Mouse (Mus musculus): ENCODE measurements around the gene Ift46. TPM values are rescaled to one million over a fixed set of nuclear protein-coding genes. Genes with fewer than 3 reads are reported as not detected.

The Ift46 gene
- 71.7 and 97.0 TPM in 2 replicates for total RNA-seq (2021)
- long read RNA-seq, full-length matches to known transcripts = 11 of 15 reads
- long read RNA-seq, partial matches to known transcripts = 1 of 15 reads
- long read RNA-seq, other reads (novel, unspliced or antisense) = 3 of 15 reads

DNA sequence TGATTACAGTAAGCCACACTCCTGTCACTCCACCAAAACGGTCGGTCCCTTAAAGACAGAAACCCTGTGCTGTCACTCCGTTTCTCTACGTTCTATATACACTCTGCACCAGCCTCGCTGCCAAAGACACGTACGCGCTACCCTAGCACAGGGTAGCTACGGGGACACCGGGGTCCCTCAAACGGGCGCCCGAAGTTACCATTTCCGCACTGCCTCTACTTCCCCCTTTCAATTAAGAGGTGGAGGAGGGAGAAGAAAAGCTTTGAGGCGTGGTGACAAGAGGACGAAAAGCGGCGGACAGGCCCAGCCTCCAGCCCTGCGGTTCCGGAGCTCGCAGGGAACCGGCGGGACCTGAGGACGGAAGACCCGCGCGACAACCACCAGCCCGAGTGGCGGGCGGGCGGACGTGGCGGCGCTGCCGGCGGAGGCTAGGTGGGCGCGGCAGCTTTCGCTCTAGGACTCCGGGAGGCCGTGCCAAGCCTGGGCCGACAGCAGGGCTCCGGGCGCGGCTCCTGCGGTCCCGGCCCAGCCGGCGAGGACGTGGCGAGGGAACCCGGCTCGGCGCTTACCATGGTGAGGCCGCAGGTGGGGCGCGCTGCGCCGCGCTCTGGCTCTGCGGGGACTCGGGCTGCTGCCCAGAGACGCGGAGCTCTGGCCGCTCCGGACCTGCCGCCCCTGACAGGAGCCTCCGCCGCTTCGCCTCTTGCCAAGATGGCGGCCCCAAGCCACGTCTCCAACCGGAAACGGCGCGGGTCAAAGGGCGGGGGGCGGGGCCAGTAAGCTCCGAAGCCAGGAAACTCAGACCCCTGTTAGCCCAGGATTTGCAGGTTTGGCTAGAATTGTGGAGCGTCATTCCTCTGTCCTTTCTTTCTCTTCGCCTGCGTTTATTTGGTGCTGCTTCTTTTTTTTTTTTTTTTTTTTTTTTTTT is at the start of gene Ift46, which contains the start of gene Arcn1:
Ift46 (plus strand) TSS at position 808 of the 928 bp plus-strand sequence.
Arcn1 (minus strand) TSS at position 745 of the 928 bp plus-strand sequence.
- DNase-seq = peak; percentile 82

DNA sequence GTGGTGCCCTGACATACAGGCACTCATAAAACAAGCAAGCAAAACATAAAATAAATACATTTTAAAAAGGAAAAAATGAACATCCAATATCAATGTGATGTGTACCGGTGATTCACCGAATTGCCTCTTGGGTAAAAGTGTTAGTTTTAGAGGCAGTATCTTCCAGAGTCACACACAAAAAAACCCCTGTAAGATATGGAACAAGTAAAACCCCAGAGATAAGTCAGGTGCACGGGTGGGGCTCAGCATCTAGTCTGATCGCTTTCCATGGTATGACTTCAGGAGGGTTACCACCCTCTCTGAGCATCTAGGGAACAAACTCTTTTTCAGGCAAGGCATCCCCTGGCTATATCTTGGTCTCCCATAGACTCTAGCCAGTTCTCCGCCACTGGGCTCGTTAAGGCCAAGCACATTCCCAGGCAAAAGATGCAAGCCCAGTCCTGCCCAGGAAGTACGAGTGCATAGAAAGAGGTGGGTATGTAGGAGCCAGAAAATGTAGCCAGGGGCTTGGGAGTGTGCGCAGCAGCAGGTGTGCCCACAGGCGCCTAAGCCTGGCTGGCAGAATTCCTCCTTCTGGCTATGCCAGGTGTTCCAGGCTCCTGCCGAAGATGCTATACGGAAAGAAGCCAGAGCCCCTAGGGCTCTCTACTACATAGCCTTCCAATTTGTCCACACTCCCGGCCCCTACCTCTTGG is 48.6 kb upstream of the Ift46 start:
- no peak for DNase-seq

DNA sequence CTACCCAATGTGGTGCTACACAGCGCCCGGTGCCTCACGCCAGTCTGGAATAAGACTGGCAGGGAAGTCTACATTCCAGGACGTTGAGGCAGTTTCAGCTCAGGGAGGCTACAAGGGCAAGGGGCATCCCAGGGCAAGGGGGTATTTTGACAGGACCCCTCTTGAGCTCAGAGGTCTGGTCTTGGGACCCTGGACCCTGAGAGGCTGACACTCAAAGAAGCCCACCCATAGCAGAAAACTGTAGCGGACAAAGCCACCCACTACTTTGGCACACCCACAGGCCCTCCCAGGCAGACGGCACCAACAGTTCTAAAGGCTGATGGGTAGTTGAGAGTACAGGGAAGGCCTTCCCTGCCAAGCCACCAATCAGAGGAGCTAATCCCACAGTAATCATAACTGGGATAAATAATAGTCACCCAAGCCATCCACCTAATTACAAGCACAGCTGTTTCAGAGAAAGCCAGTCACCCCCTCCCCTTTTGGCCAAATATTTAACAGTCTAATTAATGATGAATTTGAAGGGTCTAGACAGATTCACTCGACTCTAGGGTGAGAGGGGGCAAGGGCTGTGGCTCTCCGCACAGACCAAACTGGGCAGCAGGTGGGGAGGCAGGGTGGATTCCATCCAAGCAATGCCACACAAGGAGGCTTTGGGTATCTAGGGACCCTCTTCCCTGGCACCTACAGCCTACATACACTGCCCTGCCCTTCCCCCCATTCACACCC is 47.9 kb upstream of the Ift46 start:
- DNase-seq = no peak

DNA sequence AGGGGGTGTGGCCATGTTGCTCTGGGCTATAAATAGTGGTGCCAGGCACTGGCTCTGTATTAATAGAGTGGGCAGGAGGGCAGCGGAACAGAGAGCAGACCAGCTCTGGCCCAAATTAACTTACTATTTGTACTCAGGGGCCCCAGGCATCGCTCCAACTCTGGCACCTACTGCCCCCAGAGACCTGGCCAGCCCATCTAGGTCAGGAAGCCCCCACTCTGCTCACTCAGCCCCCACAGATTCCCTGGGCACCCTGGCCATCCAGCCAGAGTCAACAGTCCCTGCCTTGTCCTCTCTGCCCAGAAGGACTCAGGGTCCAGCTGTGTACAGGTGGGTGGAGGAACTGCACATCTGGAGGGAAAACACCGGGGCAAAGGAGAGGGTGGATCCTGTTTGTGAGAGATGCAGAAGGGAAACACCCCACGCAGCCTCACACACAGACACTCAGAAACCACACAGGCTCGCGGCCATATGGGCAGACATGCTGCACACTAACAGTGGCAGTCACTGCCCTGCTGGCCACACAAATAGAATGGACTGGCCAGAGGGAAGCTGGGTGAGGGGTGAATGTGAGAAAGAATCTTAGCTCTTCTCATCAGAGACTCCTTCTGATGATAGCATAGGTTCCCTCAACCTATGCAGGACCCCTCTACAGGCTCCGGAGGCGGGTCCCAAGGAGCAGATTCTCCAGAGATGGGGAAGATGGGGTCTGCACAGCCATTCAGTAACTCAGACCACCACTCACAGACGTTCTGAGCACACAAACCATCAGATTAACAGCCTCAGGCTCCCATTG is 47.2 kb upstream of the Ift46 start:
- DNase-seq = no peak

DNA sequence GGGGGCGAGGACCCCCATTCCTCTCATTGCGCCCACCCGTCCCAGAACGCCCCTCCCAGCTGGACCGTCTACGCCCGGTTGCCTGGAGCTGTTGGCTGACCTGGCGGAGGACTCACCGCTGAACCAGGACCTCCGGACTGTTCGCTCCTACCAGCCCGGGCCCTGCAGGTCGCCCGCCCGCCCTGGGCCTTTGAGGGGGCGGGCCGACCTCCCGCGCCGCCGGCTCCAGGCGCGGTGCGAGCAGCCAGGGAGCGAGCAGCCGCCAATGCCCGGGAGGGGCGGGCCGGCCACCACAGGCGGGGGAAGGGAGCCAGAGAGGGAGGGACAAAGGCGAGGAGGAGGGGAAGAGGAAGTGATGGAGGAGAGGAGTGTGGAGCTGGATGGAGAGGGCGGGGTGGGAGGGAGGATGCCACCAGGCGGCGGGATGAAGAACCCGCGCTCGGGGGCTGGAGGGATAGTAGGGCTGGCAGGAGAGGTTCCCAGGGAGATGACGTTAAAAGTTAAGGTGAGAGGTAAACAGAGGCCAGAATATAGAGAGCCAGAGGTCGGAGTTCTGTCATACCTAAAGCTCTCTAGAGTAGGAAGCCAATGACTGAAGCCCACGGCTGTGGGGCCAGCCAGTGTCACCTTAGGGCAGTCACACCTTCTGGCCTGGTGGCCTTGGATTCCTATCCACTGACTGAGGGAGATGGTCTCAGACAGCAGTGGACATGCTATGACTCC is 46.4 kb upstream of the Ift46 start:
- peak; percentile 89 for DNase-seq

DNA sequence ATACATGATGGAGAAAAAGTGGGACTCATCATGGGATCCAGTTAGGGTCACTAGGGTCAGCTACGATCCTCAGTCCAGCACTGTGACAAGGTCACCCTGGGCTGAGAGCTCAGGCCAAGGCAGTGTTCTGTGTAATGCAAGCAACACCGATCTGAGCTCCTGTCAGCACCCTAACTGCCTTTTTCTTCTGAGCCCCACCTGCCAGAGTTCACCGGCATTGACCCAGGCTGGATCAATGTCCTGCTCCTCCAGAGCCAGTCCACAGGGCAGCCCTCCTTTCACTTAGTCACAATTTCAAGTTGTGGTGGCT is 45.9 kb upstream of the Ift46 start:
- DNase-seq = no peak

DNA sequence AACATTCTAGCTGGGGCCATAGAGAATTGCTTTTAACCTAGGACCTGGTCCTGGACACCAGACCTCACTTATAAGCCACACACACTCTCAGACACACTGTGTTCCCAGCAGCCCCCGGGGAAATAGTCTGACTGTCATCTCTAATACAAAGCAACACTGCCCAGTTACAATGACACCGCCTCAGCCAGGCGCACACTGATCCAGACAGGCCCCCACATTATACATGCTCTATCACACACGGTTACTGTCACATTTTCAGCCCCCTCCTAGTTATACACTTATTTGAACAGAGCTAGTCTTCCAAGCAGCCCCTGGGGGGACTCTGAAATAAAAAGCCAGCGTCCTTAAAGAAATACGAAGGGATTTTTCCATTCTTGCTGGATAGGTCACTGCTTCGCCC is 45.1 kb upstream of the Ift46 start:
- DNase-seq = no peak

GRCm38 (mm10) chr9:44723008-44723407 is 44.7 kb upstream of the Ift46 start:
- no peak for DNase-seq

GRCm38 (mm10) chr9:44723521-44724041 is 44.1 kb upstream of the Ift46 start:
- no peak for DNase-seq

DNA sequence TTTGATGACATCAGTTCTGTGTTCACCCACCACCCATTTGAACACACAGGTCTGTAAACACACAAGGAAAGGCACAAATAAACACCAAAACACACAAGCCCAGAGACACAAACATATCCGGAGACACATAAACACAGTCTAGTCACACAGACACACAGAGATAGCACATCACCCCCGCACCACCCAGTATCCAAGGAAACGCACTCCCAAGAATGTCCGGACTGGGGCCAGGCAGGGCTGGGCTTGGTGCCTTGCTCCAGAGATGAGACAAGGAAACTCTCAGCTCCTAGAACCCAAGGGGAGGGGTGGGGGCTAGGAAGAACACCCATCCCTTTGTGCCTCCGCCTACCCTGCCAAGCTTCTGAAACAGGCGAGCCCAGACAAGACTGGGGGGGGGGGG is 43.5 kb upstream of the Ift46 start:
- no peak for DNase-seq

GRCm38 (mm10) chr9:44724665-44725064 is 43.0 kb upstream of the Ift46 start:
- no peak for DNase-seq

GRCm38 (mm10) chr9:44726431-44727146 is 41.1 kb upstream of the Ift46 start:
- no peak for DNase-seq

GRCm38 (mm10) chr9:44727441-44727840 is 40.3 kb upstream of the Ift46 start:
- DNase-seq = no peak

DNA sequence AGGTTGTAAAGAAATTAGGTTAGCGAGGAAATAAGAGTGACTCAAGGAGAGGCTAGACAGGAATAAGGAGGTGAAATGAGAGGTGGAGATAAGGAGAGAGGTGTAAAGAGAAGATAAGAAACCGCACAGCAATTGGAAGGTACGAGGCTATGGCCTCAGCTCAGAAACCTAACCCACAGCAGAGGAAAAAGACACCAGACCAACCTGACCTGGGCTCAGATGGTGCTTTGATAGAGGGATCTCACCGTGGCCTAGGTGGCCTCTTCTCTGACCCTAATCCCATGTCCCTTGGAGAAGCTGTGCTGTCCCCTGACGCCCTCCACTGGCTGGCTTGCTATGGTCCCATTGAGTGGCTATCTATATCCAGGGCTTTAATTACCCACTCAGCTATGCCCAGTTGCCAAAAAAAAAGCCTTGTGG is 35.6 kb upstream of the Ift46 start:
- no peak for DNase-seq

- no peak for DNase-seq
These were observed 34.7 kb upstream of the Ift46 start for GRCm38 (mm10) chr9:44732921-44733530.

DNA sequence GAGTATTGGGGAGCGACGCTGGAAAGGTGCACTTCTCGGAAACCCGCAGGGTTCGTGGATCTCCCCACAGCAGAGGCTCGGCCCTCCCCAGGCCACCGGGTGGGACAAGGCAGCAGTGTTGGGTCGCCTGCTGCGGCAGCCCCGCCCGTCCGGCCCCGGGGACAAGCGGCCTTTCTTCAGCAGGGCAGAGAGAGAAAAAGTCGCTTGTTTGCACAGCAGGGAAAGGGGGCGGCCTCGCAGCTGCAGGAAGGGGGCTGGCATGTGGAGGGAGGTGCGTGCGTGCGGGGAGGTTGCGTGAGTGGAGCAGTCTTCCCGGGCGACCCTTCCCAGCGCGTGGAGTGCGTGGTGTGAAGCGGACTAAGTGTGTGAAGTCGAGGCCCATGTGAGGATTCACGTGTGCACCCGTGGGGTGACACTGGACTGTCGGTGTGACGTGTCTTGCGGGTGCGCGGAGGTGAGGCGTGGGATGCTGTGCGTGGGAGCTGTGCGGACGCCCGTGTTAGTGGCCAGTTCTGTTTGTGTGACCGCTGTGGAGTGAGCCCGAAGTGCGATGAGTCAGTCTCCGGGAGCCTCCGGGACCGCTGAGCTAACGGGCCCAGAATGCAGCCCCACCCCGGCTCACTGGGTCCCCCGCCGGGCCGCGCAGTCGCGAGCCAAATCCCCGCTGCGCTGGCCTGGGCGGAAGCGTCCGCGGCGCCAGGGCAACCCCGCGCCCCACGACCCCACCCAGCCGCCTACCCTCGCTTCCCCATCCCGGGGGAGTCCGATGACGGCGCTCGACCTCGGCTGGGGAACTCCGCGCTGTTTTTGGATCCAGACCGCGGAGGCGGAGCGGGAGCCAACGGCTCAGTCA is 33.8 kb upstream of the Ift46 start:
- DNase-seq = peak; percentile 77

DNA sequence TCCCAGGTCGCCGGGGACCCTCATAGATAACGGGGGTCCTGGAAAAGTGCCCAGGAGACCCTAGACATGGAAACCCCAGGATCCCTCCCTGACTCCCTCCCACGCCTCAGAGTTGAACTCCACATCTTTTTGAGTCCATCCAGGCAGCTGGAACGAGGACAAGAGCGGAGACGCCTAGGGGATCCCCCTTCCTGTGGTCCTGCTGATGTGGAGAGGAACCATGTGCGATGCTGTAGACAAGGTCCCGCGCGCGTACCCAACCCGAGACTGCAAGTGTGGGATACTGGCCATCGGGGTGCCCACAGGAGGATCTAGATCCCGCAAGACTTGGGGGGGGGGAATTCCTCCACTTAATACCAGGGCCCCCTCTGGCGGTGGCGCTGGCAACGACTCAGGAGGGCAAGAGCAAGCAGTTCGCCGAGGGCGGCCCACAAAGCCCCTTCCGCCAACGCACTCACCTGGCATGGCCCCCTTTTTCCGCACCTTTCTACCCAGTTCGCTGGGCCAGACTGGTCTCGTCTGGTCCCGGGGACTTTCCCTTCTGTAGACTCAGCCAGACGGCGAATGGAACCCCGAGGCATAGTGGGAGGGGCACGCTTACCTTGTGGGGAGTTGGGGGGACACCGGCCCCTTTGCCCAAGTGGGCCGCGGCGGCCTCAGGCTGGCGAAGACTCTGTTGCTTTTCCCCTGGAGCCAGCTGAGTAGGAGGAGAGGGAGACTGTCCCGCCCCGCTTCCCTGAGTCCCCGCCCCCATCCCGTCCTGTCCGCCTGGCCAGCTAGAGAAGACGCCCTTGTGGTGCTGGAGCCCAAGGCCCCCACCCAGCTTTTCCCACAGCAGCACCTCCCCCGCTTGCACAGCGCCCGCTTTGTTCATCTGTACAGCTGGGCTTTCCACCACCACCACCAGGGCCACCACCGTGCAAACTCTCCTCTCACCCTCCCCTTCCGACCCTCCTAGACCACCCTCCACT is 32.9 kb upstream of the Ift46 start, which contains the start of gene Phldb1:
Phldb1 (minus strand) TSS at position 675 of the 971 bp plus-strand sequence.
- DNase-seq = peak; percentile 81

All from adrenal gland, postnatal 25 days (tissue).